Mouse (Mus musculus): ENCODE results near the gene Dcaf17.

Dcaf17 gene

DNA sequence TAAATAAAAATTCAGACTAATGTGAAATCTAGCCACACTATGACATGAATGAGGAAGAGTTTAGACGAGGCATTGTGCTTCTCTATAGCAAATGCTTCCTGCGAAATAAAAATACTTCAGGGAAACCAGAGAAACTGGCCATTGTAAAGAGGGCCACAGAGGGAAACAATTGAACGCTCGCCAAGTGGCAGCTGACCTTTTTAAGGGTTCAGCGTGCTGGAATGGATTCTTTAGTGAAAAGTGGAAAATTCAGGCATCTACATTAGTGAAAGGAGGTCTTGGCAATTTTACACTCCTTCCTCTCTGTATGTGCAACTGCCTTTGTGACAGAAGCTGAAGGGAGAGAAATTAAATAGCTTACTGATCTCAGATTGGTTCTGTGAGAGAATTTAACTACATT lies 66.3 kb downstream of the Dcaf17 start:
- in situ Hi-C loops (cut with MboI, MseI), result no loop called here

DNA sequence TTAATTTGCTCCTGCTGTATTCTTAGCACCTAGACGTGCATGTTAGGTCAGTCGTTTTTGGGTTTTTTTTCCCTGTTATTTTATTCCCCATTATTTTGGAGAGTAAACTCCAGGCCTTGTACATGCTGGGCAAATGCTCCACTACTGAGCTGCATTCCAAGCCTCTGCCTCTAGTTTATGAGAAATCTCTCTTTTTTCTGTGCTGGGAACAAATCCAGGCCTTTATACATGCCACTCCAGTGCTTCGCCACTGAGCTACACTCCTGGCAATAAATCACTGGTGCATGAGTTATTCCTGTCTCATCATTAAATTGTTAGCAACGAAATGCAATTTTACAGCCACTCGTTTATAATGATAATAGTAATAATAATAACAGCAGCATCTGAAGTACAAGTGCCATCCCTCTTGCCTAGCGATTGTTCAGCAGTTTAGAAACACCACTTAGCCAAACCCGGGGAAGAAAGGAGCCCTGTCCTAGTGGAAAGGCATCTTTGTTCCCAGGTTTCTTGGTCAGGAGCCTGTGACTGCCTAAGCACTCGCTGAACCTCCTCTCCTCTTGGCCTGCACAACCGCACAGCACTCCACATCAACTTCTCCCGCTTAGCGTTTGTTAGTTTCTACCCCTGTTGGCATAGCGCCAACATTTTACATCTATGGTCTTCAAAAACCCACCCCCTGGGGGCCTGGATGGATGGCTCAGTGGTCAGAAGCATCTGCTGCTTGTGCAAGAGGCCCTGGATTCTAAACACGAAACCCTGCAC lies 67.3 kb downstream of the Dcaf17 start:
- in situ Hi-C loops (cut with MboI, MseI), result no loop called here

- in situ Hi-C loops (cut with MboI, MseI), result no loop called here
Measured at GRCm38 (mm10) chr2:71123591-71123990, 68.5 kb downstream of the Dcaf17 start.

- in situ Hi-C loops (cut with MboI, MseI), result no loop called here
Measured at GRCm38 (mm10) chr2:71127779-71128534, 72.8 kb downstream of the Dcaf17 start.

DNA sequence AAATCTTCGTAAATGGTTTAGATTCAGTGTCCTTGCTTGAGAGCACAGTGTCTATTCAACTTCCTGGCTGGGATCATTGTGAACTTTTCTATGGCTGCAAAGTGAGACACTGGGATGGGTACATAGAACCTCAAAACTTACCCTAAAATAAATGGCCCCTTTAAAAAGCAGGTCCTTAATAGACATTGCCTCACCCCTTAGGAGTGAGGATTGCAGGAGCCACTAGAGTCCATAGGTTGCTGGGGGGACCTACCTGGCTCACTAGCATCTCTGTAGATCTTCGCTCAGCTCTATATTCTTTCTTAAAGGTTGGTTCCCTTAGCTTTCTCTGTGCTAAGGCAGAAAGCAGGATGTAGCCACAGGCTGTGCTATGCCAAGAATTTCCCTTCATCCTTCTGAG lies 75.2 kb downstream of the Dcaf17 start:
- in situ Hi-C loops (cut with MboI, MseI), result no loop called here

- in situ Hi-C loops (cut with MboI, MseI), result no loop called here
Measured at GRCm38 (mm10) chr2:71131866-71132496, 76.9 kb downstream of the Dcaf17 start.

DNA sequence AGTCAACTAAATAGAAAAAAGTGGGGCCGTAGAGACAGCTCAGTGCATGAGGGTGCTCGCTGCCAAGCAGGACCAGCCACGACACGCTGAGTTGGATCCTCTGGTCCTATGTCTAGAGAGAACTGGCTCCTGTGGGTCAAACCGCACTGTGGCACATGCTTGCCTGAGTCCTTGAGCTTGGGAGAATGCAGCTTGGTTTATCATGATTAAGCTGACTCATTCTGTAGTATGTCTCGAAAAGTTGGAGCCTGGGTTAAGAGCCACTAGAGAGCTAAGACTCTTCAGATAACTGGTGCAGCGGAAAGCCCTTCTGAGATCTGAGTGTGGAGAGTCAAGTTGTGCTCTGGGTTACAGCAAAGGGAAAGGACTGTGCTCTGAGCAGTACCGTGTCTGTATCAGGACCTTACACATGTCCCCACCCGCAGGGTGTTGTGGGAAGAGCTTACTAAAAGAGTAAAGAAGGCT lies 78.9 kb downstream of the Dcaf17 start:
- in situ Hi-C loops (cut with MboI, MseI), result no loop called here

DNA sequence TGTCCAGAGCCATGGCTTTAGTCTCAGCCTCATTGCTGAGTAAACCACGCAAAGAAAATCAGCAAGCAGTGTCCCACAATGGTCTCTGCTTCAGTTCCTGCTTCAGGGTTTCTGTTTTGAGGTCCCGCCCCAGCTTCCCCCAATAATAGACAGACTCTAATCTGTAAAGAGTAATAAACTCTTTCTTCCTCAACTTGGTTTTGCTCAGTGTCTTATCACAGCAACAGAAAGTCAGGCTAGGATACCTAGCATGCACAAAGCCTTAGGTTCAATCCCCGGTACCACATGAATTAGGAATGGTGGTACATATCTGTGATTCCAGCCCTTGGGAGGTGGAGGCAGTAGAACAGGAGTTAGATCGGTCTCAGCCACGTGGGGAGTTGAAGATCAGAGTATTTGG lies 79.7 kb downstream of the Dcaf17 start:
- in situ Hi-C loops (cut with MboI, MseI), result no loop called here

- in situ Hi-C loops (cut with MboI, MseI), result no loop called here
Measured at GRCm38 (mm10) chr2:71140622-71141021, 85.5 kb downstream of the Dcaf17 start.

DNA sequence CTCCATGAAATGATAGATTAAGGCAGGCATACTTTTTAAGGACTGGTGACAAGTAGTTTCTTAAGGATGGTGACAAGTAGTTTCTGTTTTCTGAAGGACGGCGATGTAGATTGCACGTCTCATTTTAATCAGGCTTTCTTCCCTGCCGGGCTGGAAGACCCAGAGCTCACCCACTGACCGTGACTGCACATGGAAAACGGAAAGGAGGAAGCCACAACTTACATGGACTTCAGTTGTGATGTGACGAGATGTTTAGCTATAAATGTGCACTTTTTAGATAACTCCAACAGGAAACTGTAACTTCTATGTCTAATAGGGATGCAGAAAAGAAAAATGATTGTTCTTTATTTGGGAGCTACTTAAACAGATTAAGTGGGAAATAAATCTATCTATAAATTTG lies 87.3 kb downstream of the Dcaf17 start:
- in situ Hi-C loops (cut with MboI, MseI), result no loop called here

- in situ Hi-C loops (cut with MboI, MseI), result no loop called here
Measured at GRCm38 (mm10) chr2:71145853-71146252, 90.7 kb downstream of the Dcaf17 start.

- in situ Hi-C loops (cut with MboI, MseI), result no loop called here
Measured at GRCm38 (mm10) chr2:71146266-71146665, 91.1 kb downstream of the Dcaf17 start.

GRCm38 (mm10) chr2:71147816-71148215 lies 92.7 kb downstream of the Dcaf17 start:
- in situ Hi-C loops (cut with MboI, MseI), result no loop called here

All from T-helper 2 cell (primary cell).